Mouse (Mus musculus): Measurements from ENCODE around the gene Eef2.
A peak's percentile ranks its signal among the peaks of the same experiment; 100 is the strongest.

Gene Eef2

DNA sequence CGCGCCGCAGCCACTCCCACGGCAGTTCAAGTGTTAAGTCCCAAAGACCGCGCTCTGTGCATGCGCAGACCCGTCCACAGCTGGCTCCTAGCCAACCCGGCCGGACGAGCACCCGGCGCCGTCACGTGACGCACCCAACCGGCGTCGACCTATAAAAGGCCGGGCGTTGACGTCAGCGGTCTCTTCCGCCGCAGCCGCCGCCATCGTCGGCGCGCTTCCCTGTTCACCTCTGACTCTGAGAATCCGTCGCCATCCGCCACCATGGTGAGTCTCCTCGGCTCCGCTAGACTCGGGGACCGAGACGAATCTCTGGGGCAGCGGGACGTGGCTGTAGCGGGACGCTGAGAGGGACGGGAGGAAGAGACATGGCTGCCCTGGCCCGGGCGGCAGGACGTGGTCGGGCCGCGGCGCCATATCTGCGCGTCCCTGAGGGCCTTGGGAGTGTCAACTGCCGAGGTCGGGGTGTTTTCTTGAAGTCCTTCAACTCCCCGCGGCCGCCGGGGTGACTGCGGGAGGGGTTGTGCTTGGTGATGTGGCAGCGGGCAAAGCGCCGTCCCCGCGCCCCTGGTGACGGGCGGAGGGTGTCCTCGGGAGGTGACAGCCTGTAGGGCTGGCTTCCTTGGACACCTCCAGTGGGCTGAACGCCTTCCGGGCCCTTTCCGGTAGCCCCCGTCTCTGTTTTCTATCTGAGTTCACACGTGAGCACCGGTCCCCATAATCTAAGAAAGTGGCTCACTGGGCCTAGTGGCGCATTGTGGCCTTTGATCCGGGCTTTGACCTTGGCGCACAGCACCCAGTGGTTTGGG, at the start of gene Eef2:
Gene Eef2, plus strand, starts transcription at position 166 of the 806 bp plus-strand sequence.
- peak; percentile 99 for DNase-seq (ENCODE audit: low spot score)

DNA sequence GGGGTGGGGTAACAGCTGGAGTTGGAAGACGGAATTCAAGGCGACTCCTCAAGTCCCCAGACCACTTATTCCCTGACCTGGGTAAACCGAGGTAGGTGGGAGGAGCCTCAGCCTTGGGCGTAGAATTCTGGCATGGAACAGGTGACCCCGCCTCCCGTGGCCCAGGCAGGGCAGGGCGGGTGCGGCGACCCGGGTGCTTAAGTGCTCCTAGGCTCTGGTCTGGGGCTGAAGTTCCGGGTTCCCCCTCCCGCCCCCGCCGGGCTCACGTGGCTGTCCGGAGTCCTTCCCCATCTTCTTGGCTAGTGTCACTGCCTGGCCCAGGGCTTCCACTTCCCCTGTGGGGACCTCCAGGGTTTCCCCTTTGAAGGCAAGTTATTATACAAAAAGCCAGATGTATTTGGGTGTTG, 42.2 kb upstream of the Eef2 start:
- peak; percentile 12 for DNase-seq (ENCODE audit: low spot score)

DNA sequence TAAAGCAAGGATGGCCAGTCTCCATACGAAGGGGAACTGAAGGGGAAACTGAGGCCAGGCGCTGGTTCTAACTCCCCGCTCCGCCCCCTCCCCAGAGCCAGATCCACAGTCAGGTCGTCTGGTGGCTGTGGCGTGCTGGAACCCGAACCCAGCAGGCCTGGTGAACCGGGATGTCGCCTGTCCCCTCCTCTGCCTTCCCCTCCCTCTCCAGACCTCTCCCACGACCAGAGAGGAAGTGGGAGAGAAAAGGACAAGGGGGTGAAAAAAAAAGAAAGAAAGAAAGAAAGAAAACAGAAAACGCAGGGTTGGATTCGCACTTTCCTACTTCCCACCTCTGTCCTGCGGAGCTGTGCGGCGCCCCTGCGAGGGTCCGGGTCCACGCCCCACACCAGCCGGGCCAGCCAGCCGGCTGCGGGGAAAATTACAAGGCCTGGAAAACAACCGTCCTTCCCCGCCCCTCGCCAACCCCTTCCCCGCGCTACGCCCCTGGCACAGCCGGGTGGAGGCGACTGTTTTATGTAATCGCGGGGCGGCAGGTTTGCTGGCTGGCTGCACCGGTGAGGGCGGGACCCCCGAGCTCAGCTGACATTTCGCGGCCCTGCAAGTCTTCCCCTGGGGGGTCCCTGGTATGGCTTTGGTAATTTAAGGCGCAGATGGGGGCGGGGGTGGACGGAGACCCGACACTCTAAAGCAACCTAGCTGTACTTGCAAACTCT, 41.3 kb upstream of the Eef2 start, which contains the start of gene Zbtb7a:
Gene Zbtb7a, plus strand, starts transcription at position 255 of the 716 bp plus-strand sequence.
- peak; percentile 38 for DNase-seq (ENCODE audit: low spot score)

DNA sequence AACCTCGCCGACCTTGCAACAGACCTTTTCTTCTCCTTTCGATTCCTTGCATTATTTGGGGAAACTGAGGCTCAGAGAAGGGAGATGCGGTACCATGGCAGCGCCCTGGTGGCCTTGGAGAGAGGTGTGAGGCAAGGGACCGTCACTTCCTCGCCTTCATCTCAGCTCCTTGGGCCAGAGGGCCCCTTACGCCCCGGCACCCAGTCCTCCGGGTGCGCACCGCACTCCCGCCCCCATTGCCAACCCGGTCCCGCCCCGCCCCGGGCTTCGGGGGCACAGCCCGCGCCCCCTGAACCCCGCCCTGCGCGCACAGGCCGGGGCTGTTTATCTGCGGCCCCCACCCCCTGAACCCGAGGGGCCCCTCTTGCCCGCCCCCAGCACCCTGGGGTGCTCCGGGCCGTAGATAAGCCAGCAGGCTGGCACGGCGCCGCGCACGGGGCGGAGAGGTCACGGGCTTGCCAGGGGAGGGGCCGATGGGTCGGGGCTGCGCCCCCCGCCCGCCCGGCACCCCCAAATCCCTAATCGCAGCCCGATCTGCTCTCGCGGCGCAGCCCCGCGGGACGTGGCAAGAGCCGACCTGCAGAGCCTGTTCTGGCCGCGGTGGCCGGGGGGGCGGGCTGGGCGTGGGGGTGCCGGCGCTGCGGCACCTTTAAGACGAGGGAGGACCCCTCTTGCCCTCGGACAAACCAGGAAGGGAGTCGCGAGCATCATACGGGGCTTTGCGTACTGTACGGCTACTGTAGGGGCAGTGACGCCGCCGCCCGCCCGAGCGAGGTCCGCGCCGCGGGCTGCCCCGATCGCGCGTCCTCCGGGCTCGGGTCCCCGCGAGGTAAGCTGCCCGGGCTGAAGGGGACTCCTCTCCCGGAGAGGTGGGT, 40.4 kb upstream of the Eef2 start:
- peak; percentile 73 for DNase-seq (ENCODE audit: low spot score)

DNA sequence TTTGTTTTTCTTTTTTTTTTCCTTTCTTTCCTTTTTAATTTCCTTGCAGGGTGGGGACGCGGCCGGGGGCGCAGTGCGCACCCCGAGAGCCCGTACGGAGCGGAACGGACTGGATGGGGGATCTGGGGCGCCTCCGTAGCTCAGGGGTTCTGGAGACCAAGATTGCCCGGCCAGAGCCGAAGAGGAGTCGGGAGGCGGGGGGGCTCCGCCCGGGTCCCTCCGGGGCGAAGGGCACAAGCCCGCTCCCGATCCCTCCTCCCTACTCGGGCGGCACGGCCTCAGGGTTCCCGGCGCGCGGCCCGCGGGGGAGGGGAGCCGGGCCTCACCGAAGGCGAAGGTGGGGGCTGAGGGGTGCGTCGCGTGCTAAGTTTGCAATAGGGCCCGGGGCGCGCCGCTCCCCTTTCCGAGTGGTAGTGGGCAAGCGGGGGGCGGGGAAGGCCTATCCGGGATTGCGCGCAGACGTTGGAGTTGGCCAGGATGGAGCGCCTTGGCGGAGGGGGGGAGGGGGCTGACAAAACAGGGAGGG, 39.7 kb upstream of the Eef2 start:
- peak; percentile 76 for DNase-seq (ENCODE audit: low spot score)

DNA sequence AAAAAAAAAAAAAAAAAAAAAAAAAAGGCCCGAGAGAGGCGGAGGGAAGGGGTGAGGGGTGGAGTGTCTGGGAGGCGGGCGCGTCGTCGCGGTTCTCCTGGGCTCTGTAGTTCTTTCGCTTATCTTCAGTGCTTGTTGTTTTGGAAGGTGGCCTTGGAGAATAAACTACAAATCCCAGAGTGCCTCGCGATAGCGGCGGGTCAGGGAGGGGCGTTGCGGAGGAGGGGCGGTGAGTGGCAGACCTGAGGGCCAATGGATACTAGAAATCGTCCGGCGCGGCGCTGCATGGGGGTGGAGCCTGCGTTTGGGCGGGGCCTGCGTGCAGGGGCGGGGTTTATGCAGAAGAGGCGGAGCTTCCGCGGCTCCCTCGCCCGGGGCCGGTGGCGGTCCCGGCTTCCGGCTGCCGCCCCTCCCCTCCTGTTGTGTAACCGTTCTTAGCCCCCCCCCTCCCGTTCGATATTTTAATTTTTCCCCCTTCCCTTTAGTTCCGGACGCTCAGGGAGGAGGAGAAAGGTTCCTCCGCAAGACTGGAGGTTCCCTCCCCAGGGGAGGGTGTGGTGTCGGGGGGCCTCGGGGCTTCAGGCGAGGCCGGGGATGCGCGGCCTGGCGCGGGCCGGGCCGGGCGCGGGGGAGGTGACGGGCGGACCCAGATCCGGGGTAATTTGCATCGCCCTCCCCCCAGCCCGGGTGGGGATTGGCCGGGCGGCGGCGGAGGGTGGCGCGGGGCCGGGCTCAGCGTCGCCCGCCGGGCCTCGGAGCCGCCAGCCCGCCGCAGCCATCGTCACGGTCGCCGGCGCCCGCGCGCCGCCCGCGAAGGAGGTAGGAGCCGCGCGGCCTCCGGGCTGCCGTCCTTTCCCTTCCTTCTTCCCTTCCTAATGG, 38.9 kb upstream of the Eef2 start:
- peak; percentile 98 for DNase-seq (ENCODE audit: low spot score)

DNA sequence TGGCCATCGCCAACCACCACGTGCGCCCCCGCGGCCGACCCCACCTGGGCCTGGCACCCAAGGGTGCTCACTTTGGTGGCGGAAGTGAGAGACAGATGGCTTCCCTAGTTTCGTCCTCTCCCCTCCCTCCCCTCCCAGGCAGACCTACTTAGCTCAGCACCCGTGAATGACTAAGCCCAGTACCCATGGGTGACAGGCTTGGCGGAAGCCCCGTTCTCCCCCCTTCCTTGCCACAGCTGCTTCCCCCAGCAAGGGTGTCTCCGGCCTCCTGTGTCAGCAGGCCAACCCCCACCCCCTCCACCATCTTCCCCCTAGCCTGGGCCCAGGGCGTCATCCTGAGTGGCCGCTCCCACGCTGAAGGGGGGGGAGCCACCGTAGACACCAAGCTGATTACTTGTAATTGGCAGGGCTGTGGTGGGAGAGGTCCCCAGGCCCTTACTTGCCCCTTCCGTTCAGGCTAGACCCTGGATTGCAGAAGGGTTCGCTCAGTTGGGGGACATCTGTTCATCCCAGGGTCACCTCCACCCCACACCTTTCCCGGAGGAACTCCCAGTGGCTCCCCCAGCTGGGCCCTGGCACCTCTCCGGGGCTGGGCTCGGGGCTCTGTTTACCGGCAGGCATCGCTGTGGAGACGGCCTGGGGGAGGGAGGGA, 38.2 kb upstream of the Eef2 start:
- DNase-seq (ENCODE audit: low spot score) = peak; percentile 54

DNA sequence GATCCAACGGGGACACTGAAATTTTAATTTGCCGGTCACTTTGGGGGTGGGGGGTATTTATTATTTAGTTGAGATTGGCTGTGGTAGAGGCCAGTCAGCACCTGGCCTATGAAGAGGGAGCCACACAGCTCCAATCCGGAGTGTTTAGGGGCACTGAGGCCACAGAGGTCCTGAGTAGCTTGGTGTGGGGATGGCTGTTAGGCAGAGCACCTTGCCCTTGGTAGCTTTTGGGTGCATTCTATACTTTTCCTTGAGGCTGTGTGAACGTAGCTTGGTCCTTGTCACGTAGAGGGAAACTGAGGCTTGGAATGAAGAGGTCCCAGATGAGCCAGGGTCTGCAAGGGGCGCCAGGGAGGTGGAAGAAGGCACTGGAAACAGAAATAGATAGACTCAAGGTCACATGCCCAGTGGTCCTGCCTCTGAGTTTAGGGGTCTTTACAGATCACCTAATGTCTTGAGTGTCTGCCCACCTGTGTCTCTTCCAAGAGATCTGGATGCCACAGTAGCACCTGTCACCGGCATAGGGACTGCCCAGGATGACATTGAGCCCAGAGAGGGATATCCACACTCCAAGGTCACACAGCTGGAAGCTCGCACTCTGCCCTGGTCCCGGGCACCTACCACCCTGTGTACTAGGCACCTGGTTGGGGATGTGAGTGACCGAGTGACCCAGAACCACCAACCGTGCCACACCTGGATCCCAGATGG, 37.5 kb upstream of the Eef2 start:
- DNase-seq (ENCODE audit: low spot score) = no peak

DNA sequence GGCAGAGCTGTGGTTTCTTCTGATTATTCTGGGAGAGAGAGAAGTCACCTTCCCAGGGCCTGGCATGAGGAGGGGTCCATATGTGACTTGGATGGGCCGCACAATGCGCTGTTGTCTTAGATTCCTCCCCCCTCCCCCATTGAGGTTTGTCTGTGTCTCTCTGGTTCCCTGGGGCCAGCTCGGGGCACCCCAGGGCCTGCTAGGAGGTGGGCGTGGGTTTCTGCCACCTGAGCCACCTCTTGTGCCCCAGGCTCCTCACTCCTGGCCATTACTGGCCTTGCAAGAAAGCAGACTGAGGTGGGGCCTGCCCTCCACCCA, 36.9 kb upstream of the Eef2 start:
- DNase-seq (ENCODE audit: low spot score) = no peak

DNA sequence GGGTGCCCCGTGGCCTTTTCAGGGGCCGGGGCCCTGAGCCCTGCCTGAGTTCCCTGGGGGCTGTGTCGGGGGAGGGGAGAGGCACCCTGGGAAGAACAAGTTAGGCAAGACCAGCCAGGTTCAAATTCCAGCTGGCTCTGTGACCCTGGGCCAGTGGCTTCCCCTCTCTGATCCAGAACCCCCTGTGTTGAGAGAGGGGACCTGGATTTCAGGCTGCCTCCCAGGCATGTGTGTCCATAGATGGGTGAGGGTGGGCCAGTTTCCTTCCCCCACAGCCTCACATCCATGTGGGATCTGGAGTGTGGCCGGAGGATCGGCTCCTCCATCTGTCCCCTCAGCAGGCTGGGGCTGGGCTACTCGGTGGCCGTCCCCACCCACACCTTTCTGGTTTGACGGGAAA, 36.4 kb upstream of the Eef2 start:
- DNase-seq (ENCODE audit: low spot score) = no peak

DNA sequence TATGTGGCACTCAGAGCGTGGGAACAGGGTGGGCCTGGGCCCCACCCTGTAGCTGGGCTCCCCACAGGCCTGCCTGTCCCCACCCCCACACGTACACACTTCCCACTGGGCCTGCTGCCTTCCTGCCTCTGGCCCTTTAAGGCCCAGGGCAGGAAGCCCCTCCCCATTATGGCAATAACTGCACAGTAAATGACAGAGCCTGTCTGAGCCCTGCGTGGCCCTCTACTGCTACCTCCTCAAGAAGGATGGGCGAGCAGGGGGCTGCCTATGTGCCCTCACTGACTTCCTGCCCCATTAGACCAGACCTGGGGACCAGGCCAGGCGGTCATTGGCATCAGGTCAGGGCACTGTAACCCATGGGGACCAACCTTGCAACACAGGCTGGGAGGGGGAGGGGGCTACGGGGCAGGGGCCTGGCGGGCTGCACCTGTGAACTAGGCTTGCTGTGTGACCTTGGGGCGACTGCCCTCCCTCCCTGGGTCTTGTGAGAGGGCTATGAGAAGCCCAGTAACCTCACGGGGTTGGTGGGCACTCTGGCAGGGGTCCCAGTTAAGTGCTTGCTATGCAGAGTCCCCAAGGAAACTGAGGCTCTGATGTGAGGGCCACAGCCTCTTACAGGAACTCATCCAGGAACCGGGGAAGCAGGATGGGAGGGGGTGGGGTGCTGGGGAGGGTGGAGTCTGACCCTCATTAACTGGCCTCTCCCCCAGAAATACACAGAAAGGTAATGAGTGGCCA, 35.5 kb upstream of the Eef2 start:
- no peak for DNase-seq (ENCODE audit: low spot score)

DNA sequence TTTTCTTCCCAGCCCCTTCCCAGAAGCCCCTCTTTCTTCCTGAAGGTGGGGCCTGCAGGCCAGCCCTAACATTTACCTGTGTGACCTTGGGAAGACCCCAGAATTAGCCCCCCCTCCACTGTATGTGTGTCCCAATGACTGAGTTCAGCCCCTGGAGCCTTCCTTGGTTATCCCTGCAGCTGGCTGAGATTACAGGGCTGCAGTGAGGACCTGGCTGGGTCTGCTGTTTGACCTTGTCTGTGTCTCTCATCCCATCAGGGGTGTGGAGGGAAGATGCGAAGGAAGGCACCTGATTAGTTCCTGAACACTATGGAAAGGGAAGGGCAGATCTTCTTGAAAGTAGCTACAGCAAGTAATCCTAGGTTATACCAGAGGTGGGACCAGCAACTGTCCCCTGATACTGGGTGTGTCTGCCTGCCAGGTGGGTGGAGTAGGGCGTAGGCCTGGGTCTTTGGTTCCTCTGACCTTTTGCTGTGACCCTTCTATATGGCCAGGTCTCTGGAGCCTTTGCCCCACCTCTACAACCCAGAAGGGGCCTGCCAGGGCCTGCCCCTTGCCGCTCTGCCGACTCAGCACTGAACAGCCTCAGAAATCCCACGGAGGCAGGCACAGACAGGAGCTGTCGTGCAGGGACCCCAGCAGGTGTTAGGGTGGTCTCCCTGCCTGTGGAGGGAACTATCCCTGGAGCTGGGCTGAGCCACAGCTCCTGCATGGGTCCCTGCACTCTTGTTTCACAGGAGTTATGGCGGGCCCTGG, 34.8 kb upstream of the Eef2 start:
- no peak for DNase-seq (ENCODE audit: low spot score)

DNA sequence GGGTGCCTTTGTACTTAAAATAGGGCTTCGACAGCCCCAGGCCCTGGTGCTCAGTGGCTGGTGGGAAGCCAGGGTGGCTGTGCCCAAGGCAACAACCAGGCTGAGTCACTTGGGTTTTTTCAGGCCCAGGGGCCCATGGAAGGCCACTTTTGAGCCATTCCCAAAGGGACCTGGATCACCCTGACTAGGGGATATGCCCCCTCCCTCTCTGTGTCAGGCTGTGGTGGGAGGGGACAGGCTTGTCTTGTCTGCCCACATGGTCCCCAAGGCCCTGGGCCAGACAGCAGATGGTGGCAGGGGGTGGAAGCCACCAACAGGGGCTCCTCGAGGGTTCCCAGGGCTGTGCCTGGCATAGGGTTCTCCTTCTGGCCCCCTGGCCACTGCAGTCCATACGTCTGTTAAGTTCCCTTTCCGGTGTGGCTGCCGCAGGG, 33.9 kb upstream of the Eef2 start:
- DNase-seq (ENCODE audit: low spot score) = no peak

DNA sequence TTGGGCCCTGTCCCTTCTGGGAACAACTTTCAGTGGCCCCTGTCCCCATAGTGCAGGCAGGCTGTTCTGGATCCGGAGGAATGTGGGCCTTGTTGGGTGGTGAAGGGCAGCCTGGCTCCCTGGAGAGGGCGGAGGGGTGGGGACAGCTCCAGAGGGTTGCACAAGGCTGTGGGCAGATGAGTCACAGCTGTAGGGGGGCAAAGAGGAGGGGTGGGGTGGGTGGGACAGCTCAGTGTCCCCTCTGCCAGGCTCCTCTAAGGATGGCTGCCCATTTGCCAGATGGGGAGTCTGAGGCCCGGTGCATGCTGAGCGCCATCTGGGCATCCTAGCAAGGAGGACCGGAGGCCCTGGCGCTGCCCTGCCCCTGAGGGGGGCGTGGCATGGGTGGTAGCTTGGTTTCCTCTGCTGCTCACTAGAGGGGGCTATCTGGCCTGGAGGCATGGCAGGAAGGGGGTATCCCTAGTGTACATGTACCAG, 33.2 kb upstream of the Eef2 start:
- no peak for DNase-seq (ENCODE audit: low spot score)

DNA sequence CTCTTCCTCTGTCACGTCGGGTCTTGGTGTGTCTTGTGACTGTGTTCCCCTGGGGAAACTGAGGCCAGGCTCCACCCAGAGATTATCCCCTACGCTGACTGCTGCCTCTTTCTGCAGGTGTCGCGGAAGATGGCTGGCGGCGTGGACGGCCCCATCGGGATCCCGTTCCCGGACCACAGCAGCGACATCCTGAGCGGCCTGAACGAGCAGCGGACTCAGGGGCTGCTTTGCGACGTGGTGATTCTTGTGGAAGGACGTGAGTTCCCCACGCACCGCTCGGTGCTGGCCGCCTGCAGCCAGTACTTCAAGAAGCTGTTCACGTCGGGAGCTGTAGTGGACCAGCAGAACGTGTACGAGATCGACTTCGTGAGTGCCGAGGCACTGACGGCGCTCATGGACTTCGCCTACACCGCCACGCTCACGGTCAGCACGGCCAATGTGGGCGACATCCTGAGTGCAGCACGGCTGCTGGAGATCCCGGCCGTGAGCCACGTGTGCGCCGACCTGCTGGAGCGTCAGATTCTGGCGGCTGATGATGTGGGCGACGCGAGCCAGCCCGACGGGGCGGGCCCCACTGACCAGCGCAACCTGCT, 32.5 kb upstream of the Eef2 start:
- no peak for DNase-seq (ENCODE audit: low spot score)

DNA sequence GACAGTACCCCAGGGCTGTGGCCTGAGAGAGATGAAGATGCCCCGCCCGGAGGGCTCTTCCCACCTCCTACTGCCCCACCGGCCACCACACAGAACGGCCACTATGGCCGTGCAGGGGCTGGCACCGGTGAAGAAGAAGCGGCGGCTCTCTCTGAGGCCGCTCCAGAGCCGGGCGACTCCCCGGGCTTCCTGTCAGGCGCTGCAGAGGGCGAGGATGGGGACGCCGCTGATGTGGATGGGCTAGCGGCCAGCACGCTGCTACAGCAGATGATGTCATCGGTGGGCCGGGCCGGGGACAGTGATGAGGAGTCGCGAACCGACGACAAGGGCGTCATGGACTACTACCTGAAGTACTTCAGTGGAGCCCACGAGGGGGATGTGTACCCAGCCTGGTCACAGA, 31.8 kb upstream of the Eef2 start:
- no peak for DNase-seq (ENCODE audit: low spot score)

DNA sequence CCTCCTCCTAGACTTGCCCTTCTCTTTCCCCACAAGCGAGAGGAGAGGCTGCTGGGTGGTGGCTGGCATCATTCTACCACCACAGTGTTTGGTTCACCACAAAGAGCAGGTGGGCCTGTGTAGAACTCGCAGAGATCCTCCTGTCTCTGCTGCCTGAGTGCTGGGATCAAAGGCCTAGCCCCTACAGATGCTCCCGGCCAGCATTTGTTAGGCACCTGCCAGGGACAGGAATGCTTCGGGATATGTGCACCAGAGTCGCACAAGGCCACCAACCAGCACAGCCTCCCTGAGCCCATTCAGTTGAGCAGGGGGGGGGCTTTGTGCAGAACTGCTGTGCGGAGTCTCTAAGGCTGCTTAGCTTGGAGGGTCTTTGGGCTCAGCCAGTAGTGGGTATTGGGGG, 31.1 kb upstream of the Eef2 start:
- DNase-seq (ENCODE audit: low spot score) = no peak

DNA sequence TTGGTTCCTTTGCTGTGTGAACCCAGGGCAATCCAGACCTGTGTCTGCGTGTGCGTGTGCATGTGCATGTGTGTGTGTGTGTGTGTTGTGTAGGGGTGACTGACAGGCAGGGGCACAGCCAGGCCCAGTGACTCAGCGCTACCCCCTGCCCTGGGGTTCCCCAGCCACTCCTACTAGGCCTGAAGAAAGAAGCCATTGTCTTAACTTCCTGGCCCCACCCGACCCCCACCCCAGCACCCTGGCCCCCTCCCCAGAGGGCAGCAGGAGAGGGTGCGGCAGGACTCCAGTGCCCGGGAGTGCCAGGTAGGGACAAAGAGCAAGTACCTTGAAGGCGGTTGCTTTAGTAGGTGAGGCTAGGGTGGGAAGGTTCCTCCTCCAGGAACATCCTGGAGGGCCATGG, 30.7 kb upstream of the Eef2 start:
- no peak for DNase-seq (ENCODE audit: low spot score)
